Mouse (Mus musculus) liver, embryonic 15.5 days (tissue): ENCODE data around the gene Fcgr2b. TPM values are rescaled to one million over a fixed set of nuclear protein-coding genes. Genes with fewer than 3 reads are reported as not detected.
"Not testable (repeated sequence)": the region's sequence is repeated elsewhere in the genome, so short reads cannot be mapped to it uniquely, and the experiment has no call there.

Source experiments
- ATAC-seq: fragments of 200-750 bp; cut with Nextera tagmentation; 2 replicates; pipeline ENCODE4 v1.8.0; 2017; ENCODE audit warnings: moderate number of reproducible peaks, mild to moderate bottlenecking, moderate library complexity; ENCODE audit not compliant: insufficient read depth
- H3K27ac ChIP-seq: fragments of 300-500 bp; sonication (generic); replicated peaks from 2 replicates; pipeline ENCODE4 v1.5.1; 2015; ENCODE audit warnings: mild to moderate bottlenecking, inconsistent platforms
- H3K27me3 ChIP-seq: fragments of 300-500 bp; sonication (generic); 2 replicates; pipeline ENCODE4 v1.6.1; 2015; ENCODE audit warnings: mild to moderate bottlenecking, inconsistent platforms
- H3K36me3 ChIP-seq: fragments of 300-500 bp; sonication (generic); replicated peaks from 2 replicates; pipeline ENCODE4 v1.6.1; 2015; ENCODE audit warnings: moderate library complexity, mild to moderate bottlenecking, inconsistent platforms
- H3K4me1 ChIP-seq: fragments of 300-500 bp; sonication (generic); replicated peaks from 2 replicates; pipeline ENCODE4 v1.6.1; 2015; ENCODE audit warnings: inconsistent platforms
- H3K4me2 ChIP-seq: fragments of 300-500 bp; sonication (generic); 2 replicates; pipeline ENCODE4 v1.6.1; 2015; ENCODE audit warnings: moderate library complexity, mild to moderate bottlenecking, inconsistent platforms
- H3K4me3 ChIP-seq: fragments of 300-500 bp; sonication (generic); replicated peaks from 2 replicates; pipeline ENCODE4 v1.5.1; 2015; ENCODE audit warnings: mild to moderate bottlenecking, inconsistent platforms
- H3K9ac ChIP-seq: fragments of 300-500 bp; sonication (generic); 2 replicates; pipeline ENCODE4 v1.6.1; 2015; ENCODE audit warnings: moderate library complexity, mild to moderate bottlenecking, inconsistent platforms
- H3K9me3 ChIP-seq: fragments of 300-500 bp; sonication (generic); replicated peaks from 2 replicates; pipeline ENCODE4 v1.6.1; 2016; ENCODE audit warnings: inconsistent platforms
- WGBS: fragments of 180-500 bp; shearing (Covaris S2); methylation state at CpG from one replicate; pipeline ENCODE4 v1.1.7; 2015; ENCODE audit warnings: mixed read lengths; ENCODE audit not compliant: insufficient replicate concordance; 5-methylcytosine and 5-hydroxymethylcytosine counted together
- polyA plus RNA-seq: library from polyadenylated mRNA; unstranded; fragments of >200 nt; fragmentation: Nextera tagmentation; extraction: Ambion mirVana; gene quantifications from 2 replicates; pipeline ENCODE4 v1.2.1, GENCODE M21; 2015

The Fcgr2b gene
- polyA plus RNA-seq, 1 experiment from 2014 or later = 4.8 TPM

DNA sequence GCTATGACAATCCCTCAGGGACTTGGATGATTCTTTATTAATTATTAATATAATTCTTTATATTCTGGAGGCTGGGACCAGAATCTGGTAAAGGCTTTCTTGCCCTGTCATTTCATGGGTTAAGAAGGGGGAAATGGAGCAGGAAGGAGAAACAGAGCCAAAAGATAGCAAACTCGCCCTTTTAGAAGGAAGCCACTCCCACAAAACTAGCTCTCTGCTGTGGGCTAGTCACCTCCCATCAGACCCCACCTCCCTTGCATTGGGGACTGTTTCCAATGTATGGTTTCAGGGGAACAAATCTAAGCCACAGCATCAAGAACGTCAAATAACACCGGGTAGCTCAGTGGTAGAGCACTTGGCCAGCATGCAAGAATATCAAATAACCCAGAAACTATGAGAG lies 18.1 kb downstream of the Fcgr2b start:
- Histone ChIP-seq H3K4me1 (peaks cover 5% of the 10 kb centered on the region), H3K27ac (no peak overlapping the region), H3K9ac (no peak overlapping the region), H3K9me3 (no peaks in the 10 kb centered on the region), H3K36me3 (no peaks in the 10 kb centered on the region), H3K4me2 (no peak overlapping the region), H3K27me3 (no peaks in the 10 kb centered on the region), H3K4me3 (no peak overlapping the region)
- WGBS = 26% methylated on average over 3 of the region's 3 CpGs
- ATAC-seq = no peak

DNA sequence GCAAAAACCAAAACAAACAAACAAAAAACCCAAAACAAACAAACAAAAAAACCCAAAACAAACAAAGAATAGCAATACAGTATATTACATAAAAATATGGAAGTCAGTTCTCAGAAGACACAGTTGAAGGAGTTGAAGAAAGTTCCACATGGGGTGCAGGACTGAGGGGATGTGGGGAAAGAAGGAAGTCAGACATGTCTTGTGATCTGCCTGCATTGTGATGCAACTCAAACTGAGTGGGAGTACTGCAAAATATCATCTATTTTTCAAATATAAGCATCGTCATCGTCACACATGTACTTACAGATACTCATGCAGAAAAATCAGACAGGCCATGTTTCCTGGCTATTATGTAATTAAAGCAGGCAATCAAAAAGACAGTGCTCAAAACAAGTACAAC lies 23.2 kb downstream of the Fcgr2b start:
- no peak for ATAC-seq
- WGBS = 43% methylated on average over 2 of the region's 2 CpGs

DNA sequence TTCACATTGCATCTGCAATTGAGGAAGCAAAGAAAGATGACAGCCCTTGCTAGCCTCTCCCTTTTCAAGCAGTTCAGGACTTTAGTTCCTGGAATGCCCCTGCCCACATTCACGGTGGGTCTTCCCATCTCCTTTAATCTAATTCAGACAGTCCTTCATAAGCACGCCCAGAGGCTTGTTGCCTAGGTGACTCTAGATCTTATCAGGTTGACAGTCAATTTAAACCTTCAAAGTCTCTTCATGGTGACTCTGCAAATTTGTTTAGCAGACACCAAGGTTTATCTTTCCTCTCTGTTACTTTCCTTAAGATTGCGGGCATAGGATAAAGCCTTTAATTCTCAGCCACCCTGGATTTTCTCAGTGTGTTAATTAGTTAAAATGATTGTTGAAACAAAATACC lies 25.6 kb downstream of the Fcgr2b start:
- 9% methylated on average over 3 of the region's 3 CpGs for WGBS
- Histone ChIP-seq H3K4me3 (no peak overlapping the region), H3K4me1 (peaks cover 5% of the 10 kb centered on the region; the same call in 1 of the 2 replicates), H3K9me3 (no peaks in the 10 kb centered on the region), H3K27me3 (no peaks in the 10 kb centered on the region), H3K27ac (no peak overlapping the region), H3K4me2 (no peak overlapping the region), H3K36me3 (no peaks in the 10 kb centered on the region), H3K9ac (no peak overlapping the region)
- ATAC-seq = no peak

More for the DNA sequence above, 23.2 kb downstream of the Fcgr2b start:
- Histone ChIP-seq H3K9me3 (no peaks in the 10 kb centered on the region), H3K4me2 (no peak overlapping the region), H3K9ac (no peak overlapping the region), H3K4me3 (no peak overlapping the region), H3K27ac (no peak overlapping the region), H3K36me3 (no peaks in the 10 kb centered on the region), H3K4me1 (peaks cover 5% of the 10 kb centered on the region; the same call in 1 of the 2 replicates), H3K27me3 (no peaks in the 10 kb centered on the region)

DNA sequence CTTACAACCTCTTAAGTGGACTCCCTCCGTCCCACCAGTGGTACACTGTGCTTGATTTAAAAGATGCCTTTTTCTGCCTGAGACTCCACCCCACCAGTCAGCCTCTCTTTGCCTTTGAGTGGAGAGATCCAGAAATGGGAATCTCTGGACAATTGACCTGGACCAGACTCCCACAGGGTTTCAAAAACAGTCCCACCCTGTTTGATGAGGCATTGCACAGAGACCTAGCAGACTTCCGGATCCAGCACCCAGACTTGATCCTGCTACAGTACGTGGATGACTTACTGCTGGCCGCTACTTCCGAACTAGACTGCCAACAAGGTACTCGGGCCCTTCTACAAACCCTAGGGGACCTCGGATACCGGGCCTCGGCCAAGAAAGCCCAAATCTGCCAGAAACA lies 31.4 kb downstream of the Fcgr2b start:
- ATAC-seq, H3K27me3 ChIP-seq, H3K36me3 ChIP-seq, H3K9me3 ChIP-seq, H3K4me1 ChIP-seq, H3K4me2 ChIP-seq, H3K27ac ChIP-seq, H3K9ac ChIP-seq, H3K4me3 ChIP-seq: not testable (repeated sequence)
- 80% methylated on average over 9 of the region's 9 CpGs for WGBS

DNA sequence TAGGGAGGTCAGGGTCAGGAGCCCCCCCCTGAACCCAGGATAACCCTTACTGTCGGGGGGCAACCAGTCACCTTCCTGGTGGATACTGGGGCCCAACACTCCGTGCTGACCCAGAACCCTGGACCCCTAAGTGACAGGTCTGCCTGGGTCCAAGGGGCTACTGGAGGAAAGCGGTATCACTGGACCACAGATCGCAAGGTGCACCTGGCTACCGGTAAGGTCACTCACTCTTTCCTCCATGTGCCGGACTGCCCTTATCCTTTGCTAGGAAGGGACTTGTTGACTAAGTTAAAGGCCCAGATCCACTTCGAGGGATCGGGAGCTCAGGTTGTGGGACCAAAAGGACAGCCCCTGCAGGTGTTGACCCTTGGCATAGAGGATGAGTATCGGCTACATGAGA lies 32.2 kb downstream of the Fcgr2b start:
- H3K27ac ChIP-seq, H3K4me1 ChIP-seq, H3K9ac ChIP-seq, H3K4me2 ChIP-seq, H3K9me3 ChIP-seq, H3K36me3 ChIP-seq, H3K4me3 ChIP-seq, ATAC-seq, H3K27me3 ChIP-seq: not testable (repeated sequence)
- 84% methylated on average over 9 of the region's 9 CpGs for WGBS

DNA sequence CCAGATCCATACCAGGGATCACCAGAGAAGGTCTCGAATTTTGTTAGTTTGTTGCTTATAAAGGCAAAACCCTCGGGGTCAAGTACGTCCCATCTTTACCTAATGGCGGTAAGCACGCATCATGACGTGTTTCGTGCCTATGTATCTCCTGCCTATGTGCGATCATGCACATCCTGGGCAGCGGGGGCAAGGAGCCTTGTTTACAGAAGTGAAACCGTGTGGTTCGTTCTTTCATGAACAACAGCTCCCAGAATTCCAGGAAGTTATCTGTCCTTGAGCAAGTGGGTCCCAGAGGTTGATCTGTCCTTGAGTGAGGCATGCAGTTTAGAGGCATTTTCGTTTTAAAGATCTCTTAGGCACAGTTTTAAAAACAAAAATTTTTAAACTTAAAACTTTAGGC lies 37.1 kb downstream of the Fcgr2b start:
- Histone ChIP-seq H3K9ac (no peak overlapping the region), H3K4me3 (no peak overlapping the region), H3K4me1 (no peaks in the 10 kb centered on the region), H3K36me3 (no peaks in the 10 kb centered on the region), H3K27ac (no peak overlapping the region), H3K27me3 (no peaks in the 10 kb centered on the region), H3K9me3 (no peaks in the 10 kb centered on the region), H3K4me2 (no peak overlapping the region)
- WGBS = 72% methylated on average over 12 of the region's 12 CpGs
- ATAC-seq = no peak

DNA sequence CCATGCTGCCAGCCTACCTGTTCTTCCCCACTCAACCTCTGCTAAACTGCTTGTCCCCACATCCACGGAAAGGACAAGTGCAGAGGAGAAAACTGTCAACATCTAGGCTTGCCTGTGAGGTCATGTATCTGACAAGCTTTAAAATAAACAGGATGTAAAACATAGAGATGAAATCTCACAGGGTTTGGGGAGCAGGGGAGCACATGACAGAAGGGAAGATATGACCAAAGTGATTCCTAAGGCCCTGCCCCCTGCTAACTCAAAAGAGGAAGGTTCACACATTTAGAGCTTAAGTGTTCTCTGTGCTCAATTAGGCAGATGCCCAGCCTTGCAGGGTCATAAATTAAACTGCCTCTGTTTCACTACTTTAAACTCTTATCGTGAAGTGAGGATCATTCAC lies 42.0 kb downstream of the Fcgr2b start:
- Histone ChIP-seq H3K9ac (no peak overlapping the region), H3K9me3 (no peaks in the 10 kb centered on the region), H3K36me3 (no peaks in the 10 kb centered on the region), H3K4me1 (no peaks in the 10 kb centered on the region), H3K4me3 (no peak overlapping the region), H3K4me2 (no peak overlapping the region), H3K27ac (no peak overlapping the region), H3K27me3 (no peaks in the 10 kb centered on the region)
- no peak for ATAC-seq
- WGBS = 37% methylated on average over 2 of the region's 2 CpGs

DNA sequence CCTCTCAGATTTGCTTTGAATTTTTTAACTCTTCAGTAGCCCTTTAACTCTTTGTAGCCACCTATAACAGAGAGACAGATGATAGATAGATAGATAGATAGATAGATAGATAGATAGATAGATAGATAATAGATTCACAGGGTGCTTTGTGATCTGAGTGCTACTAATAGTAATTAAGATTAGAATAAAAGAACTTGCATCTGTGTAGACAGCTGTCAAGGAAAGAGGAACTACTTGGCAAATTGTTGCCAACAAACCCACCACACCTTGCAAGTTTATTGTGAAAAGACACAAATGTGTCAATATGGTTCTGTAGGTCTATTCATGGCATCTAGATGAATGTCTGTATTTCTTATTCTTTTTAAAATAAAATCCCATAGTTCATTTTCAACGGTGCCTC lies 42.4 kb downstream of the Fcgr2b start:
- Histone ChIP-seq H3K9me3 (no peaks in the 10 kb centered on the region), H3K4me1 (no peaks in the 10 kb centered on the region), H3K4me3 (no peak overlapping the region), H3K9ac (no peak overlapping the region), H3K4me2 (no peak overlapping the region), H3K27me3 (no peaks in the 10 kb centered on the region), H3K27ac (no peak overlapping the region), H3K36me3 (no peaks in the 10 kb centered on the region)
- WGBS = 44% methylated on average over 1 of the region's 1 CpGs
- no peak for ATAC-seq

DNA sequence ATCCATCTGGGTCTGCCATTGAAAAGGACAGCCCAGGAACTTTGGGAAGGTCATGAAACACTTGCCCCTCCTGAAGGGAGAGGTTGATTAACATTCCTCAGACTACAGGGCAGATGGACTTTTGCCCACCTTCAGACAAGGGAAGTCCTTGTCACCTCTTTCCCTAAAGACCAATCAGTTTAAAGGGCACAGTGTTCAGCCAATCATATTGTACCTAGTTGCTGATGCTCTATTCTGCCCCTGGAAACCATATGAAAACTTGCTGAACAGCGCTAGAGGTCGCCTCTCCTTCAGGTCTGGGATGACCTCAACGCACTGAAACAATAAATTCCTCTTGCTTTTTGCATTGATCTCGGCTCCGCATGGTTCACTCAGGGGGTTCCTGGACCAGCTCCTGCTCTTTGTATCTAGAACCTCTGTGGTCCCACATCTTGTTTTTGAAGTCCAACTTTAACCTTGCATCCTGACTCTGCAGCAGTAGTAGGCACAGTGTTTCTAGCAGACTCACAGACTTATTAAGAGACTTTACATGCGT lies 42.9 kb downstream of the Fcgr2b start:
- H3K36me3 ChIP-seq = no peaks in the 10 kb centered on the region
- no peak overlapping the region for H3K9ac ChIP-seq
- H3K27me3 ChIP-seq = no peaks in the 10 kb centered on the region
- no peak overlapping the region for H3K4me2 ChIP-seq
- H3K4me1 ChIP-seq = no peaks in the 10 kb centered on the region
- no peak overlapping the region for H3K4me3 ChIP-seq
- no peak for ATAC-seq
- no peaks in the 10 kb centered on the region for H3K9me3 ChIP-seq
- H3K27ac ChIP-seq = no peak overlapping the region
- WGBS = 64% methylated on average over 6 of the region's 6 CpGs

DNA sequence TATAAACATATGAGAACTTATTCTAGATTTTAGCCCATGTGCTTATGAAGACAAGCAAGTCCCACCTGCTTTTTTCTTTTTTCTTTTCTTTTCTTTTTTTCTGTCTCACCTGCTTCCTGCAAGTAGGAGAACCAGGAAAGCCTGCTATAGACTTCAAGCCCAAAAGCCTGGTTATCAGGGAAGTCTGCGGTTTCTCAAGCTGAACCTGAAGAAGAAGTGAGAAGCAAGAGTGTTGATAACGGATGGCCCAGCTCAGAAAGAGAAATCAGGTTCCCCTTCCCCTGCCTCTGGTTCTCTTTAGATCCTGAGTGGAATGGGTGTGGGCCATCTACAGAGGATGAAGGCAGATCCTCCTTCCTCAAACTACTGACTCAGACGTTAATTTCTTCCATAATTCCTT lies 44.3 kb downstream of the Fcgr2b start:
- H3K4me1 ChIP-seq = no peaks in the 10 kb centered on the region
- H3K9ac ChIP-seq = no peak overlapping the region
- 33% methylated on average over 3 of the region's 3 CpGs for whole genome bisulfite sequencing
- ATAC-seq = no peak
- H3K4me3 ChIP-seq = no peak overlapping the region
- no peaks in the 10 kb centered on the region for H3K9me3 ChIP-seq
- H3K27ac ChIP-seq = no peak overlapping the region
- H3K4me2 ChIP-seq = no peak overlapping the region
- H3K27me3 ChIP-seq = no peaks in the 10 kb centered on the region
- no peaks in the 10 kb centered on the region for H3K36me3 ChIP-seq

DNA sequence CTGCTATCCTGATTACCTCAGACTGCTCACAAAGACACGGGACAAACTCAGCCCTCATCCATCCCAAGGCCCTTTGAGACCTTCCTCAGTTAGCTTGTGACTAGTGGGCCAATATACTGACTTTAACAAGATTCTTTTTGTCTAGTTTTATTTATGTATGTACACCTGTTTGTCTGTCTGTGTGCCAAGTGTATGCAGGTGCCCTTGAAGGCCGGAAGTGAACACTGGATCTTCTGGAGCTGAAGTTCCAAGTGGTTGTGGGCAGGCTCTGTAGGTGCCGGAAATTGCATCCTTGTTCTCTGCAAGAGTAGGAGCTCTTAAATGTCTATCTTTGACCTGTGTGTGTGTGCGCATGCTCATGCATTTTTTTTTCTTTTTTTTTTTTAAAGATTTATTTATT lies 47.1 kb downstream of the Fcgr2b start:
- no peak overlapping the region for H3K27ac ChIP-seq
- H3K27me3 ChIP-seq = no peaks in the 10 kb centered on the region
- no peaks in the 10 kb centered on the region for H3K36me3 ChIP-seq
- WGBS = 58% methylated on average over 4 of the region's 4 CpGs
- H3K4me1 ChIP-seq = peaks cover 3% of the 10 kb centered on the region
- no peak overlapping the region for H3K4me3 ChIP-seq
- H3K9me3 ChIP-seq = no peaks in the 10 kb centered on the region
- no peak overlapping the region for H3K9ac ChIP-seq
- no peak for ATAC-seq
- no peak overlapping the region for H3K4me2 ChIP-seq

DNA sequence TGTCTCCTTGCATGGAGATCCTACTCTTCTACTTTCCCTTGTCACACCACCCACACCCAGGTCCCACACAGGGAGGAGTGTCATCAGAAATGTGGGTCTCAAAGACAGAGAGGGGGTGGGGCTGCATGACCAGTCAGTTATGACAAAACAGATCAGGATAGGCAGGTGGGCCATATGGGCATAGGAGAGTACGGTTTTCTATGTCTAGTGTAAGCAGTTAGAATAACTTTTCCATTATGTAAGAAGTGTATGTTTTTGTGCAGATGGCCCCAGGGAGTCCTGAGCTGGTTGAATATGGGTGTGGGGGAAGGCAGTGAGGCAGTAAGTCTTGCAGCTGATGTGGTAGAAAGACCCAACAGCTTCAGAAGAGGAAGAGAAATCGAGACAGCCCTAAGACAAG lies 47.9 kb downstream of the Fcgr2b start:
- Histone ChIP-seq H3K9ac (no peak overlapping the region), H3K36me3 (no peaks in the 10 kb centered on the region), H3K4me2 (no peak overlapping the region), H3K27me3 (no peaks in the 10 kb centered on the region), H3K27ac (no peak overlapping the region), H3K9me3 (no peaks in the 10 kb centered on the region), H3K4me3 (no peak overlapping the region), H3K4me1 (peaks cover 6% of the 10 kb centered on the region)
- whole genome bisulfite sequencing = 42% methylated on average over 2 of the region's 2 CpGs
- no peak for ATAC-seq
